Mouse (Mus musculus) spleen, adult 2 months (tissue): ENCODE measurements at regions not wholly inside any gene's neighbourhood (a gene's known extent, or its start where the extent isn't known, plus 50 kb on each side); places are given as distances from the start of the nearest gene placed in this dataset.

Experiments used
- CTCF ChIP-seq: fragments of 200-500 bp; IDR thresholded peaks from 2 replicates; pipeline ENCODE4 v1.5.1; 2011; ENCODE audit warnings: mild to moderate bottlenecking, inconsistent platforms; ENCODE audit not compliant: insufficient read depth, insufficient read length, insufficient replicate concordance; ENCODE audit errors: extremely low read depth
- POLR2A ChIP-seq: fragments of 200-500 bp; IDR thresholded peaks from 2 replicates; pipeline ENCODE4 v1.6.1; 2011; ENCODE audit warnings: low read depth, low read length, inconsistent platforms

DNA sequence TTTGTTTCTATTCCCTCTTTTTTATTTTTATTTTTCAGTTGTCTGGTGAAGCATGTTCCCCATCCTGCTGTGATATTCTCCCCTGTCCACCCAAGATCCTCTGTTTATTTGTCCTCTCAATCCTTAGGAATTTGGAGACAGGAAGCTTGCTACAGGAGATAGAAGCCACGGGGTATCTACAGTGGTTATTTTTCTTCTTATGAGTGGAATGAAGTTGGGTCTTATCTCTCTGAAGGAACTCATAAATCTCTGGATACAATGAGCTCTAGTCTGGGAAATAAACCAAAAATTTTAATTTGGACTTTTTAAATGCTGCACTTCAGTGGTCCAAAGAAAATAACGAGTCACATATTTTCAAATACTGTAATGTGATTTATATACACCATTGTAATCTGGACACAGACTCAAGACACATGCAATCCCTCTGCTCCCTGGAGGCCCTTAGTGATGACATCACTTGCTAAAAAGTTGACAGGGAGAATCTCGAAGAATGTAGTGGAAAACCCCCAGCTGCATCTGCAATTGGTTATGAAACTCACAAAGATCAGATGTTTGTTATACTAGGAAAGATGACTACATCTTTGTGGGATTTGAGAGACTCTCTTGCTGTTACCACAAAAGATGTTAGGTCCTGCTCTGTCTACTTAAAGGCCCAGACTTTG lies 178.3 kb upstream of the Fbxl17 start:
- TF ChIP-seq POLR2A, result no peak
- TF ChIP-seq CTCF, result no peak
